Mouse (Mus musculus) heart, postnatal 0 days (tissue): ENCODE data around the gene Ep300.

ENCODE experiments used
- CTCF ChIP-seq: IDR thresholded peaks from 2 replicates; pipeline ENCODE4 v1.5.1; 2016; ENCODE audit warnings: antibody characterized with exemption, control low read depth, low read depth
- EP300 ChIP-seq: IDR thresholded peaks from 2 replicates; pipeline ENCODE4 v1.6.1; 2016; ENCODE audit warnings: antibody characterized with exemption, low read depth

DNA sequence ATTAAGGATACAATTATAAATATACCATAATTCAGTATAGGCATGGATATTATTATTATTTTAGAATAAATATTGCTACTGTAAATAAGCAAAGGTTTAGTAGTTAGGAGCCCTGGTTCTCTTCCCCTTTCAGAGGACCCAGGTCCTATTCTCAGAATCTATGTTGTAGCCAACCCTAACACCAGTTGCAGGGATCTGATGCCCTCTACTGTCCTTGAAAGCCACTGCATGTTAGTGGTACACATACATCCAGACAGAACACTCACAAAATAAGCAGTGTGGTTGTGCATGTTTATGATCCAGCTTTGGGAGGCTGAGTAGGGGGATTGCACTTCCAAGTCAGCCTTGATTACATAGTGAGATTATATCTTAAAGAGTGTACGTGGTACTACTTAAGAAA lies 21.5 kb downstream of the Ep300 start:
- peak; percentile 66 for TF ChIP-seq CTCF
- TF ChIP-seq EP300 = no peak
